Mouse (Mus musculus) hindbrain, embryonic 16.5 days (tissue): ENCODE measurements at regions not wholly inside any gene's neighbourhood (a gene's known extent, or its start where the extent isn't known, plus 50 kb on each side); places are given as distances from the start of the nearest gene placed in this dataset.

ENCODE experiments used
- ATAC-seq: fragments of 200-750 bp; cut with Nextera tagmentation; 2 replicates; pipeline ENCODE4 v1.8.0; 2017; ENCODE audit warnings: moderate TSS enrichment, moderate library complexity
- H3K27ac ChIP-seq: fragments of 300-500 bp; sonication (generic); 2 replicates; pipeline ENCODE4 v1.5.1; 2014; ENCODE audit warnings: low read depth, mild to moderate bottlenecking, control low read depth, low read length, moderate library complexity
- H3K27me3 ChIP-seq: fragments of 300-500 bp; sonication (generic); replicated peaks from 2 replicates; pipeline ENCODE4 v1.6.1; 2014; ENCODE audit warnings: low read length; ENCODE audit not compliant: control insufficient read depth, insufficient read depth
- H3K36me3 ChIP-seq: fragments of 300-500 bp; sonication (generic); 2 replicates; pipeline ENCODE4 v1.6.1; 2014; ENCODE audit warnings: mild to moderate bottlenecking, low read length, moderate library complexity, mixed read lengths; ENCODE audit not compliant: control insufficient read depth, insufficient read depth
- H3K4me1 ChIP-seq: fragments of 300-500 bp; sonication (generic); 2 replicates; pipeline ENCODE4 v1.6.1; 2014; ENCODE audit warnings: low read depth, low read length; ENCODE audit not compliant: control insufficient read depth, insufficient read depth
- H3K4me2 ChIP-seq: fragments of 300-500 bp; sonication (generic); 2 replicates; pipeline ENCODE4 v1.6.1; 2014; ENCODE audit warnings: mild to moderate bottlenecking, low read length, control low read depth, moderate library complexity
- H3K4me3 ChIP-seq: fragments of 300-500 bp; sonication (generic); 2 replicates; pipeline ENCODE4 v1.5.1; 2014; ENCODE audit warnings: mild to moderate bottlenecking, low read length, control low read depth, moderate library complexity
- H3K9ac ChIP-seq: fragments of 300-500 bp; sonication (generic); 2 replicates; pipeline ENCODE4 v1.6.1; 2014; ENCODE audit warnings: low read depth, mild to moderate bottlenecking, control low read depth, low read length, moderate library complexity
- H3K9me3 ChIP-seq: fragments of 300-500 bp; sonication (generic); 2 replicates; pipeline ENCODE4 v1.6.1; 2014; ENCODE audit warnings: mild to moderate bottlenecking, low read length, moderate library complexity; ENCODE audit not compliant: control insufficient read depth
- WGBS: fragments of 180-500 bp; shearing (Covaris S2); extraction: QIAGEN DNeasy Blood & Tissue Kit; methylation state at CpG from one replicate; pipeline ENCODE4 v1.1.7; 2014; 5-methylcytosine and 5-hydroxymethylcytosine counted together

GRCm38 (mm10) chr8:86201830-86202229 lies 361.1 kb downstream of the Phkb start:
- WGBS: 83% methylated on average over 4 of the region's 4 CpGs
- ATAC-seq: no peak
- H3K36me3 ChIP-seq: no peaks in the 10 kb centered on the region
- no peak overlapping the region for H3K4me2 ChIP-seq
- H3K27ac ChIP-seq: no peak overlapping the region
- no peaks in the 10 kb centered on the region for H3K27me3 ChIP-seq
- no peak overlapping the region for H3K9ac ChIP-seq
- no peaks in the 10 kb centered on the region for H3K9me3 ChIP-seq
- H3K4me3 ChIP-seq: no peak overlapping the region
- H3K4me1 ChIP-seq: peaks cover 4% of the 10 kb centered on the region

DNA sequence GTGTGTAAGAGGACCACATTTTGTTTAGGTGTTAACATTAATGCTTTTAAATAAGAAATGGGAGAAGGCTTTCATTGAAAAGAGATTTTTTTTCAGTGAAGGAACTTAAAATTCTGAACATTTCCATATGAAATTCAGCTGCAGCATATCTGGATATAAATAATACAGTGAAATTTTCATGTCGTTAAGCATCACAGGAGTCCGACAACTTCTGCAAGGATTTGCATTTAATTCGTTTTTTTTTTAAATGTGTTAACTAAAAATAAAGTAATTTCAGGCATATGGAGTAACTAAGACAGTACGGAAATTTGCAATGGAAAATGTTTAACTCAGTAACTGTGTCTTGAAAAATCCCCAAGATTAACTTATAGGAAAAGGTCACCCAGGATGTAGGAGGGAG lies 351.5 kb downstream of the Phkb start:
- no peak overlapping the region for H3K9ac ChIP-seq
- no peaks in the 10 kb centered on the region for H3K36me3 ChIP-seq
- WGBS: 82% methylated on average over 4 of the region's 4 CpGs
- H3K4me3 ChIP-seq: no peak overlapping the region
- no peak overlapping the region for H3K4me2 ChIP-seq
- no peaks in the 10 kb centered on the region for H3K27me3 ChIP-seq
- ATAC-seq: no peak
- H3K9me3 ChIP-seq: no peaks in the 10 kb centered on the region
- H3K4me1 ChIP-seq: no peaks in the 10 kb centered on the region
- H3K27ac ChIP-seq: no peak overlapping the region

DNA sequence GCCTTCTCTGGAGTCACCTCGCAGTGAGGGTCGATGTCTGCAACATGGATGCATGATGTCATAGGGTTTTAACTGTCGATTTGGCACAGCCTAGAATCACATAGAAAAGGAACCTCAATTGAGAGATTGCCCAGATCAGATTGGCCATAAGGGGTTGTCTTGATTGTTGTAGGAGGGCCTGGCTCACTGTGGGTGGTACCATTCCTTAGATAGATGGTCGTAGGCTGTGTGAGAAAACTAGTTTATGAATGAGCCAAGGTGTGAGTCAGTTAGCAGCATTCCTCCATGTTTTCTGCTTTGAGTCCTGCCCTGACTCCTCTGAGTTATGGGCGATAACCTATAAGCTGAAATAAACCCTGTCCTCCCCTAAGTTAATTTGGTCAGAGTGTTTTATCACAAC lies 343.9 kb downstream of the Phkb start:
- ATAC-seq: no peak
- no peaks in the 10 kb centered on the region for H3K27me3 ChIP-seq
- 87% methylated on average over 5 of the region's 5 CpGs for WGBS
- H3K9me3 ChIP-seq: no peaks in the 10 kb centered on the region
- H3K27ac ChIP-seq: no peak overlapping the region
- no peak overlapping the region for H3K9ac ChIP-seq
- H3K4me1 ChIP-seq: no peaks in the 10 kb centered on the region
- no peak overlapping the region for H3K4me3 ChIP-seq
- no peaks in the 10 kb centered on the region for H3K36me3 ChIP-seq
- no peak overlapping the region for H3K4me2 ChIP-seq

DNA sequence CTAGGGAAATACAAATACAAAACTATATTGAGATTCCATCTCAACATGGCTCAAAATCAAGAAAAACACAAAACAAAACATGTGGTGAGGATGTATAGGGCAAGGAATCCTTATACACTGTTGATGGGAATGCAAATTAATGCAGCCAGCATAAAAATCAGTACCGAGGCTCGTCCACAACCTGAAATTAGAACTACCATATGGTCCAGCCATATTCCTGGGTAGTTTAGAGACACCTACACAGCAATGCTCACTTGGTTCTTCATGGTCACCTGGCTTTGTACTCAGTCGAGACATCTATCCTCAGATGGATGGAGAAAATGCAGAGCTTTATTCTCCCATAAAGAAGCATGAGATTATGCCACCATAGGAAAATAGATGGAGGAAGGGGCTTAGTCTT lies 340.0 kb downstream of the Phkb start:
- WGBS: 81% methylated on average over 3 of the region's 3 CpGs
- no peak for ATAC-seq

GRCm38 (mm10) chr8:86170091-86170490 lies 329.3 kb downstream of the Phkb start:
- 88% methylated on average over 1 of the region's 1 CpGs for WGBS
- H3K36me3 ChIP-seq: no peaks in the 10 kb centered on the region
- H3K4me1 ChIP-seq: no peaks in the 10 kb centered on the region
- no peaks in the 10 kb centered on the region for H3K27me3 ChIP-seq
- no peak overlapping the region for H3K4me2 ChIP-seq
- H3K4me3 ChIP-seq: no peak overlapping the region
- no peak overlapping the region for H3K27ac ChIP-seq
- no peak for ATAC-seq
- H3K9ac ChIP-seq: no peak overlapping the region
- no peaks in the 10 kb centered on the region for H3K9me3 ChIP-seq

More for the DNA sequence above, 340.0 kb downstream of the Phkb start:
- Histone ChIP-seq H3K27me3 (no peaks in the 10 kb centered on the region), H3K4me3 (no peak overlapping the region), H3K27ac (no peak overlapping the region), H3K4me1 (no peaks in the 10 kb centered on the region), H3K9ac (no peak overlapping the region), H3K9me3 (no peaks in the 10 kb centered on the region), H3K4me2 (no peak overlapping the region), H3K36me3 (no peaks in the 10 kb centered on the region)

DNA sequence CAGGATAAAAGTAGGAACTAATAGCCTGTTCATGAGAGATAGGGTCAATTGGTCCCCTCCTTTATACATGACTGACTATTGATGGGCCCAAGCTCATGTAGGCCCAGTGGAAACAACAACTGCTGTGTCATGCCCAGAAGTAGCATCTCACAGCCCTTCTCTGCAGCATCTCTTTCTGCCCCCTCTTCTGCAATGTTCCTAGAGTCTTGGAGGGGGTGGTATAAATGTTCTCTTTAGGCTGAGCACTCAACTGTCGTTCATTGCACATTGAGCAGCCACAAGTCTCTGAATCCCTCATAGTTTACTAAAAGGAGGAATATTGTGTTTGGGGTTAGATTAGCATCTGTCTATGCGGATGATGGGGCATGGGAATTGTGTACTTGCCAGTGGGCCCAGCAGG lies 324.1 kb downstream of the Phkb start:
- no peak for ATAC-seq
- WGBS: 75% methylated on average over 2 of the region's 2 CpGs
- H3K9me3 ChIP-seq: 0 out of 2 replicates have a peak, but pooled peaks cover 3% of the 10 kb centered on the region

GRCm38 (mm10) chr8:86159074-86159783 lies 318.5 kb downstream of the Phkb start:
- no peak overlapping the region for H3K4me3 ChIP-seq
- no peaks in the 10 kb centered on the region for H3K27me3 ChIP-seq
- 0 out of 2 replicates have a peak, but pooled peaks cover 3% of the 10 kb centered on the region for H3K9me3 ChIP-seq
- ATAC-seq: no peak
- no peaks in the 10 kb centered on the region for H3K36me3 ChIP-seq
- H3K4me1 ChIP-seq: no peaks in the 10 kb centered on the region
- WGBS: 67% methylated on average over 6 of the region's 6 CpGs
- no peak overlapping the region for H3K4me2 ChIP-seq
- H3K9ac ChIP-seq: no peak overlapping the region
- no peak overlapping the region for H3K27ac ChIP-seq

More for the DNA sequence above, 324.1 kb downstream of the Phkb start:
- no peak overlapping the region for H3K27ac ChIP-seq
- H3K4me1 ChIP-seq: no peaks in the 10 kb centered on the region
- H3K4me2 ChIP-seq: no peak overlapping the region
- H3K9ac ChIP-seq: no peak overlapping the region
- H3K27me3 ChIP-seq: no peaks in the 10 kb centered on the region
- no peaks in the 10 kb centered on the region for H3K36me3 ChIP-seq
- H3K4me3 ChIP-seq: no peak overlapping the region

DNA sequence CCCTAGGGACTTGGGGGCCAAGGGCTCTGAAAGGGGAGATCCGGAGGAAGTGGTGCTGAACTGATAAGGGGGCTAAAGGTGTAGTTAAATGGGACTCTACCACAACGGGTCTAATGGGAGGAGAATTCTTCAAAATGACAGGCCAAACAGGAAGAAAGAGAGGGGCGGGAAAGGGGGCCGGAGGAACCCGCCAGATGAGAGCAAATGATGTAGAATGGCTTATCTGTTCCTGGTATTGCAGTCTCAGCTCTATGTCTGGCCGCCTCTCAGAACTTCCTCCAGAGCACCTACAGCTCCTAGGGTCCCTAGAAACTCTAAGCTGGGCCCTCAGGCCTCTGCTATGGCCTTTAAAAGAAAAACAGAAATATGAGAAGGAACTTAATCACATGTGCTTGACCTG lies 306.8 kb downstream of the Phkb start:
- 70% methylated on average over 6 of the region's 6 CpGs for WGBS
- H3K36me3 ChIP-seq: no peaks in the 10 kb centered on the region
- no peak overlapping the region for H3K9ac ChIP-seq
- no peak overlapping the region for H3K4me3 ChIP-seq
- H3K27me3 ChIP-seq: no peaks in the 10 kb centered on the region
- ATAC-seq: no peak
- H3K9me3 ChIP-seq: no peaks in the 10 kb centered on the region
- no peak overlapping the region for H3K27ac ChIP-seq
- no peak overlapping the region for H3K4me2 ChIP-seq
- H3K4me1 ChIP-seq: no peaks in the 10 kb centered on the region

GRCm38 (mm10) chr8:86125244-86125643 lies 284.5 kb downstream of the Phkb start:
- 78% methylated on average over 2 of the region's 2 CpGs for WGBS
- Histone ChIP-seq H3K9ac (no peak overlapping the region), H3K4me1 (no peaks in the 10 kb centered on the region), H3K9me3 (no peaks in the 10 kb centered on the region), H3K36me3 (no peaks in the 10 kb centered on the region), H3K4me3 (no peak overlapping the region), H3K4me2 (no peak overlapping the region), H3K27me3 (no peaks in the 10 kb centered on the region), H3K27ac (no peak overlapping the region)
- no peak for ATAC-seq
